Mouse (Mus musculus) spleen, embryonic (tissue): Measurements from ENCODE around the gene Epb41l4b.

Source experiments
- CTCF ChIA-PET: fragments of 350-600 bp; sonication (Branson Sonifier 250); formaldehyde crosslinking; loops from one replicate; lab custom pipeline; 2022; lab: Charles Lee

The Epb41l4b gene

DNA sequence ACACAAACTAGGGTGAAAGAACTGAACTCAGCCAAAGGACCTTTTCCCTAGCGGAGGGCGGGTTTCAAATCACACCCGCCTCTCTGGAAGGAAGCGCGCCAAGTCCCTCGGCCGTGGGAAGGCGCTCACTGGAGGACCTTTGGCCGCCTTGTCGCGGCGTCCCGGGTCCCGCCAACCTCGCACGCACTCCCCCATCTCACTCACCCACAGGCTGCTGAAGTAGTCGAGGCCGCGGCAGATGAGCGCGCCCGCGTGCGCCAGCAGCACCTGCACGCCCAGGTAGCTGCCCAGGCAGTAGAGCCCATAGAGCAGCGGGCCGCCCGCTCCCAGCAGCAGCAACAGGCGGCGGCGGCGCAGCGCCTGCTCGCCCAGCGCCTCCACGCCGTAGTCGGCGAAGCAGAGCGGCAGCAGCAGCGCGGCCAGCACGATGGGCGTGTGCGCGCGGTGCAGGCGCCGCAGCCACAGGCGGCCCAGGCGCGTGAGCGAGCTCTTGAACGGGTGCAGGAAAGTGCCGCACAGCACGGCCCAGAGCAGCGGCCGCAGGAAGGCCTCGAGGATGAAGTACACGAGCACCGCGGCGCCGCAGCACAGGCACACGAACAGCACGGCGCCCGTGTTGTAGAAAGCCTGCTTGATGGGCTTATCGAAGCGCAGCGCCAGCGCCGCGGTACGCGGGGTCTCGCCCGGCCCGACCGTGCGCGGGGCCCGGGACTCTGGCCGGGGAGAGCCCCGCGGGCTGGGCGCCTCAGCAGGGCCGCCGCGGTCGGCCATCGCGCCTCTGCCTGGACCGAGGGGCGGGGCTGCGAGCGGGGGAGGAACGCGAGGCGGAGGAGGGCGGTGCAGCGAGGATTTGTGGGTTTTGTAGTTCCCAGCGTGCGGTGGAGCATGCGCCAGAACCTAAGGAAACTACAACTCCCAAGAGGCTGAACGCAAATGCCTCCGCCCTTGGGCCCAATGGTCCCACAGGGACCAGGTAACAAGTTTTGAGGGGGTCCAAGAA lies 196.3 kb downstream of the Epb41l4b start, which contains the start of gene Tmem245:
Tmem245 (minus strand) TSS at position 797 of the 1,000 bp plus-strand sequence.
- CTCF ChIA-PET: interaction anchor here (0.6 kb wide), 1 partner anchor 9 kb away, joined by 3 read pairs; no protein-coding TSS in a partner anchor

DNA sequence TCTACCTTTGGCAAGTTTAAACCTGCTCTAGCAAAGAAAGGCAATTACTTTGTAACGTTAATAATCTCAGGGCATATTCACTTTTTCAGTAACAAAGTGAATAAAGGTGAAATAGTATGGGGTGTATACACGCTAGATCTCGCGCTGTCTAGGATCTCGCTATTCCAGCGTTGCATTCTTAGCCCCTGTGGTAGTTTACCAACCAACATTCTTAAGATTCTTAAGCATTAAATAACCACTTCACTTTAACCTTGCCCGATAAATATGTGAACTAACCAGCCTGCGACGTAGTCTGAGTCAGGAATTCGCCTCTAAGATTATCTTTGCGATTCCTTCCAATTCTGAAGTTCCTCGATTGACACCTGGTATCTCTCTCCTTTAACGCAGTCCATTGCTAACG lies 197.1 kb downstream of the Epb41l4b start:
- CTCF ChIA-PET: no interaction called here

DNA sequence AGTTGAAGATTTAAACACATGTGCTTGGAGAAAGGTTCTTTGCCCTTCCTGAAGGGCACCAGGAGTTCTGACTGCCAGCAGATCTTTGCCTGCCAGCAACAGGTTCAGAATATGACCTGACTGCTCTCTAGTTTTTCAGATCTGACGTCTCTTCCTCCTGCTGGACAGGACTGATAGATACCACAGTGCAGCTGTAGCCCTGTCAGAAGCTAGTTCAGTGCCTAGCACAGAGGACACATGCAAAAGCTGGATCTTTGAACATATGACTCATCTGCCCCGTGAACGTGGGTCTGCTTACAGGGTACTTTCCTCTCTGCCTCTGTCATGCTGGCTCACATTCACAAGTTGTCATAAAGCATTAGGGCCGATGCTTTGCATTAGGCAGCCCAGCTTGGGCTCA lies 199.0 kb downstream of the Epb41l4b start:
- CTCF ChIA-PET: interaction anchor here (0.6 to 0.7 kb wide), 2 partner anchors 16 to 32 kb away, joined by 3 read pairs; no protein-coding TSS in a partner anchor

DNA sequence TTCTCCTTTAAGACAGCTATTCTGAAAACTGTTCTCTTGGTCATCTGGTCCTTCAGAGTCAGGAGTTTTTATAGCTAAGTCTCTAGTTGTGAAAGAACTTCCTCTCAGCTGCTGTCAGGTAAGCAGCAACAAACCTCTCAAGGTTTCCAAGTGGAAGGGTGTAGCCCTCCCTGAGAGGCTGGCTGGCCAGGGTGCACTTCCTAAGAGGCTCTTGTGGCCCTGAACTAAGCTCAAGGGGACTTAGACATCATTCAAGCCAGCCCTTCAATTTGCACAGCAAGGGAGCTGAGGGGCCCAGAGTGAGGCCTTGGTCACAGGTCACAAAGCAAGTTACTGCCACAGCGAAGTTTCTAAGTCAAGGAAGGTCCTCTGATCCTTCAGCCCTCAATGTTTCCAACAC lies 200.0 kb downstream of the Epb41l4b start:
- CTCF ChIA-PET: no interaction called here

DNA sequence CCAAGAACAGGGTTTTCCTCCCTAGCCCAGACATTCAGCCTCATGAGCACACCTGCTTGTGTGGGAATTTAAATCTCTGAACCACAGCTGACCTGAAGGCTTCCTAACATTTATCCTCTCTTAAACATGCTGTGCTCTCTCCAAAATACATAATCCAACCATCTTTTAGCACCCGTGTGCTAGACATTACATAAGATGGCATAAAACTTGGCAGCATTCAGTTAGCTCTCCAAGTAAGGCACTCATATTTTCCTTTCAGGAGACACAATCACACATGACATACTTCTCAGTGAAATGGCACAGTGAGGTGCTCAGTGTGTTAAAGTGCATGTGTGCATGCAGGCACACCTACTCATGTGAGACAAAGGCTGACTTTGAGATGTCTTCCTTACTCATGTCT lies 200.7 kb downstream of the Epb41l4b start:
- CTCF ChIA-PET: no interaction called here
